Mouse (Mus musculus) adrenal gland, postnatal 14 days (tissue): ENCODE results near the gene Ccr2. TPM values are rescaled to one million over a fixed set of nuclear protein-coding genes. Genes with fewer than 3 reads are reported as not detected.
"Not testable (repeated sequence)": the region's sequence is repeated elsewhere in the genome, so short reads cannot be mapped to it uniquely, and the experiment has no call there.

Experiments used
- DNase-seq: peaks from one replicate; pipeline ENCODE4 v3.0.0; 2021; ENCODE audit warnings: mixed read lengths
- total RNA-seq: library from RNA; stranded (reverse); gene quantifications from 2 replicates; pipeline ENCODE4 v1.2.3, GENCODE M21; 2021

The Ccr2 gene
- total RNA-seq, 1 experiment from 2014 or later: 1.9 TPM

DNA sequence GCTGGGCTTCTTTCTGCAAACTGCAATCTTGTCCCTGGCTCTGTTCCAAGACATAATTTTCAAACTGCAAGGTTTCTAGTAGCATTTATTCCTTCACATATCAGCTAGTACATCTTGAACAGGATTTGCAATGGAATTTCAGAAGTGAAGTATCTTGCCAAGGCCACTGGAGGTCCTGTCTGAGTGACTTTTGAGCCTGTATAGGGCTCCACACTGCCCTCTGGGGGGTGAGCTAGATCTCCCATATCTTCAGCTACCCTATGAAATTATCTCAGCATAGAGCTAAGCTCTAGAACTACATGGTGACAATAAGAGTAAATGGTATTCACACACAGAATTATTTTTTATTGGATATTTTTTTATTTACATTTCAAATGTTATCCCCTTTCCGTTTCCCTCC is 16.7 kb downstream of the Ccr2 start:
- DNase-seq: peak; percentile 42

DNA sequence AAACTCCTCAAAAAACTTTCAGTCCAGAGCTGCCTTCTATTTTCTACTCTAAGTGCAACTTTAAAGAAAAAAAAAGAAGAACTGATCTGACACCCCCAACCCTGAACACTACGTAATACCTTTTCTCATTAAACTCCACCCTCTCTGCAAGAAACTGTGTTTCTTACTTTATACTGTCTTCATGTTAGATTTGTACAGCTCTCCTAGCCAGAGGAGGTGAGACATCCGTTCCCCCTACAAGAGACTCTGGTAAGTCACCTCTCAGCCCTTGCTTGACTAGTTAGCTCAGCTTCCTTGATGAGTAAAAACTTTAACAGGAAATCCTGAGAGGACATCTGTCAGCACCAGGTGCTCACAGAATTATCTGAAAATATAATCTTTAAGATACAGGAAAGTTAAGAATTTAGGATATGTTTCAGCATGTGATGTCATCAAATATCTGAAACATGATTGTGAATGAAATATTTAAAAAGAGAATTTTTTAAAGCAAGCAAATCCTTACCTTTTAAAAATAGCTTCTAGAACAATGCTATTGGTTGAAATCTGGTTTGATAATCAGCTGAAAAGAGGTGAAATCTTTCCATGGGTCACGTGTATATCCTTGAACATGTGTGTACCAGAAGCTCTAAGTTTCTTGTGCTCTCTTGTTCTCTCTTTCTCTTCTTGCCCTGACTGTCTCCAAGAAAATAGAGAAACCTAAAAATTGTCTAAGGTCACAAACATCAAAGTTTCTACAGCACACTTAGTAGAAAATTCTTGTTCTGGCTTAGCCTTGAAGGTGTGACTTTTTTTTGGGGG is 19.8 kb downstream of the Ccr2 start, which contains the start of gene Ccr5:
TSS of gene Ccr5 (plus strand) at position 157 of the 798 bp plus-strand sequence.
- no peak for DNase-seq

- no peak for DNase-seq
Observed at GRCm38 (mm10) chr9:124125576-124125975, 23.8 kb downstream of the Ccr2 start.

- peak; percentile 5 for DNase-seq
Observed at GRCm38 (mm10) chr9:124126373-124126772, 24.6 kb downstream of the Ccr2 start.

DNA sequence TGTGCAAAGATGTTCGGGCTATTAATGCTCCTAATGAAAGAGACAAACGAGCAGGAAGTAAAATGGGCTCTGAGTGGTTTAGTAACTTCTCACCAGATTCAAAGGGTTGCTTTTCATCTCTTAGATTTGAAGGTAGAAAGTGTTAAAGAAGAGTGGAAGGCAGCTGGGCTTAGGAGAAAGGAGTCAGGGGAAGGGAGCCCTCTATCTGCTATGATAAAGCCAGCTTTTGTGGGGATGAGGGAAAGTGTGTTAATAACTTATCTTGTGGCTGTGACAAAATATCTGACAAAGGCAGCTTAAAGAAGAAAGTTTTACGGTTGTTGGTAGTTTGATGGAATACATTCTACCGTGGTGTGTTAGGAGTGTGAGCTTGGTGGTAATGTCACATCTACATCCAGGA is 25.7 kb downstream of the Ccr2 start:
- no peak for DNase-seq

DNA sequence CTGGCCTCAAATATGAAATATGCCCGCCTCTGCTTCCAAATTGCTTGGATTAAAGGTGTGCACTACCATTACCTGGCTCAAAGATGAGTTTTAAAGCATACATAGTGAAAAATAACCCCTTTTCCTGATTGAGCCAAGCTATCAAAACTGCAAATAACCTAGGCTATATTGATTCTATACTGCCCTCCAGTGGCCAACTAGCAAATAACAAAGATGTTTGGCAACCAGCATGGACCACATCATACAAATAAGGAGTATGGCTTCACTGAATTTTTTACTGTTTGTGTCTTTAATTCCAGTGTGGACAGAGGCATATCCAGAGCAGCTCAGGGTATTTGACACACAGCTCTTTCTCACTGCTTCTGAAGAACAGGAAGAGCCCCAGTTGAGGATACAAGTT is 26.6 kb downstream of the Ccr2 start:
- DNase-seq: peak; percentile 44

DNA sequence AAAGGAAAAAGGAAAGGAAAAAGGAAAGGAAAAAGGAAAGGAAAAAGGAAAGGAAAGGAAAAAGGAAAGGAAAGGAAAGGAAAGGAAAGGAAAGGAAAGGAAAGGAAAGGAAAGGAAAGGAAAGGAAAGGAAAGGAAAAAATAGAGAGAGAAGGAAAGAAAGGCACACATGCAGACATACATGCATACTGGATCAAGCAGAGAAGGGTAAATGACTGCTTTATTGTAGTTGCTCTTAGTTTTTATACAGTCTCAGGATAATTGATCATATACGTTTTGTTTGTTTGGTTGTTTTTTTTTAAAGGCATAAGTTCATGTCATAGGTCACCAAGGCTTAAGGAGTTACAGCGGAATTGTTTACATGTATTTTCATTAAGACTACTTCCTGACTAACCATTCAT is 31.1 kb downstream of the Ccr2 start:
- DNase-seq: not testable (repeated sequence)

GRCm38 (mm10) chr9:124134919-124135318 is 33.2 kb downstream of the Ccr2 start:
- DNase-seq: not testable (repeated sequence)

DNA sequence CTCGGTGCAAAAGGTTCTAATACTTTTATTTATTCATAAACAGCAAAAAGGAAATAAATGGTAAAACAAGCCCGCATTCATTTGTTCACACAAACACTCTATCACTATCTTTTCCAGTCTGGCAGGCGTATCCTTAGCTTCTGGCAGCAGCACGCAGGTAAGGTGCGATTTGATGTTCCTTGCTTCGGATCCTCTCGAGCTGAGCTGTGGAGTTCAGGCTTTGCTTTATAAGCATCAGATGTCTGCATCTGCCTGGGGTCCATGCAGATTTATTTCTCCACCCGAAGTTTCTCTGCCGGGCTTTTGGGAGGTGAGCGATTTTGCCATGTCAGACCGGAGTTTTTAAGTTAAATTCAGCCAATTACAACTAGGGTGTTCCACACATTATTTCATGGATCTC is 35.9 kb downstream of the Ccr2 start:
- no peak for DNase-seq

GRCm38 (mm10) chr9:124138055-124138775 is 36.5 kb downstream of the Ccr2 start:
- DNase-seq: no peak

- DNase-seq: no peak
Observed at GRCm38 (mm10) chr9:124143678-124144077, 41.9 kb downstream of the Ccr2 start.

- no peak for DNase-seq
Observed at GRCm38 (mm10) chr9:124146307-124146706, 44.6 kb downstream of the Ccr2 start.

Other genes with a start within 250 kb of the Ccr2 start
- gene Xcr1, start 239.9 kb upstream of the Ccr2 start, total RNA-seq: 0.11 and 0.30 TPM in 2 replicates
- 0.86 and 0.89 TPM in 2 replicates for gene Ccr1, start 133.3 kb upstream of the Ccr2 start, total RNA-seq
- not detected in 2 replicates for gene Ccr1l1, start 123.5 kb upstream of the Ccr2 start, total RNA-seq
- 0.33 TPM in 1 of 2 replicates, not detected in the other for gene Ccr3, start 80.0 kb upstream of the Ccr2 start, total RNA-seq
- 1.4 and 2.1 TPM in 2 replicates for gene Ccr5, start 19.6 kb downstream of the Ccr2 start, total RNA-seq
- 19.6 and 24.0 TPM in 2 replicates for gene 2010315B03Rik, start 210.7 kb downstream of the Ccr2 start, total RNA-seq